Mouse (Mus musculus) forebrain, embryonic 10.5 days (tissue): ENCODE measurements around the gene Mas1. TPM values are rescaled to one million over a fixed set of nuclear protein-coding genes. Genes with fewer than 3 reads are reported as not detected.
A peak's percentile ranks its signal among the peaks of the same experiment; 100 is the strongest.

Experiments
- DNase-seq: peaks from one replicate; pipeline ENCODE4 v3.0.0-alpha.2; 2017; ENCODE audit warnings: low spot score; ENCODE audit errors: extremely low spot score
- H3K27ac ChIP-seq: fragments of 300-500 bp; sonication (generic); 2 replicates; pipeline ENCODE4 v1.5.1; 2016; ENCODE audit warnings: mild to moderate bottlenecking
- H3K27me3 ChIP-seq: fragments of 300-500 bp; sonication (generic); 2 replicates; pipeline ENCODE4 v1.6.1; 2016; ENCODE audit warnings: mild to moderate bottlenecking; ENCODE audit not compliant: poor library complexity, severe bottlenecking
- H3K36me3 ChIP-seq: fragments of 300-500 bp; sonication (generic); replicated peaks from 2 replicates; pipeline ENCODE4 v1.6.1; 2016; ENCODE audit warnings: mild to moderate bottlenecking, moderate library complexity
- H3K4me1 ChIP-seq: fragments of 300-500 bp; sonication (generic); 2 replicates; pipeline ENCODE4 v1.6.1; 2016
- H3K4me3 ChIP-seq: fragments of 300-500 bp; sonication (generic); 2 replicates; pipeline ENCODE4 v1.5.1; 2016; ENCODE audit warnings: mild to moderate bottlenecking, moderate library complexity
- H3K9me3 ChIP-seq: fragments of 300-500 bp; sonication (generic); 2 replicates; pipeline ENCODE4 v1.6.1; 2016; ENCODE audit warnings: mild to moderate bottlenecking, moderate library complexity
- whole genome bisulfite sequencing: fragments of 180-500 bp; shearing (Covaris S2); methylation state at CpG from one replicate; pipeline ENCODE4 v1.1.7; 2016; 5-methylcytosine and 5-hydroxymethylcytosine counted together
- polyA plus RNA-seq: library from polyadenylated mRNA; unstranded; fragments of >200 nt; fragmentation: Nextera tagmentation; extraction: Ambion mirVana; gene quantifications from 2 replicates; pipeline ENCODE4 v1.2.1, GENCODE M21; 2016

Gene Mas1
- polyA plus RNA-seq, 1 experiment from 2014 or later: 0.51 TPM

GRCm38 (mm10) chr17:12839475-12840267 lies 28.3 kb downstream of the Mas1 start:
- H3K4me3 ChIP-seq: no peak overlapping the region
- DNase-seq: no peak
- H3K27me3 ChIP-seq: no peaks in the 10 kb centered on the region
- H3K4me1 ChIP-seq: no peaks in the 10 kb centered on the region
- no peaks in the 10 kb centered on the region for H3K36me3 ChIP-seq
- H3K27ac ChIP-seq: no peak overlapping the region
- 75% methylated on average over 10 of the region's 10 CpGs for WGBS
- H3K9me3 ChIP-seq: no peaks in the 10 kb centered on the region

- Histone ChIP-seq H3K36me3 (no peaks in the 10 kb centered on the region), H3K27me3 (no peaks in the 10 kb centered on the region), H3K9me3 (no peaks in the 10 kb centered on the region), H3K4me1 (no peaks in the 10 kb centered on the region), H3K4me3 (no peak overlapping the region), H3K27ac (no peak overlapping the region)
- WGBS: 95% methylated on average over 5 of the region's 5 CpGs
- DNase-seq: no peak
Observed at GRCm38 (mm10) chr17:12835738-12836137, 32.2 kb downstream of the Mas1 start.

- H3K9me3 ChIP-seq: no peaks in the 10 kb centered on the region
- no peaks in the 10 kb centered on the region for H3K4me1 ChIP-seq
- 67% methylated on average over 3 of the region's 3 CpGs for WGBS
- DNase-seq: no peak
- no peaks in the 10 kb centered on the region for H3K36me3 ChIP-seq
- no peak overlapping the region for H3K4me3 ChIP-seq
- H3K27me3 ChIP-seq: no peaks in the 10 kb centered on the region
- H3K27ac ChIP-seq: no peak overlapping the region
Observed at GRCm38 (mm10) chr17:12834826-12835225, 33.1 kb downstream of the Mas1 start.

GRCm38 (mm10) chr17:12834317-12834716 lies 33.6 kb downstream of the Mas1 start:
- no peak for DNase-seq

GRCm38 (mm10) chr17:12832657-12833056 lies 35.3 kb downstream of the Mas1 start:
- H3K27ac ChIP-seq: no peak overlapping the region
- 91% methylated on average over 4 of the region's 4 CpGs for WGBS
- no peak for DNase-seq

More at GRCm38 (mm10) chr17:12834317-12834716, 33.6 kb downstream of the Mas1 start:
- no peaks in the 10 kb centered on the region for H3K27me3 ChIP-seq
- H3K9me3 ChIP-seq: no peaks in the 10 kb centered on the region
- no peaks in the 10 kb centered on the region for H3K4me1 ChIP-seq
- H3K4me3 ChIP-seq: no peak overlapping the region
- no peaks in the 10 kb centered on the region for H3K36me3 ChIP-seq
- H3K27ac ChIP-seq: no peak overlapping the region
- WGBS: 72% methylated on average over 3 of the region's 3 CpGs

GRCm38 (mm10) chr17:12832231-12832630 lies 35.7 kb downstream of the Mas1 start:
- no peaks in the 10 kb centered on the region for H3K36me3 ChIP-seq
- H3K4me1 ChIP-seq: no peaks in the 10 kb centered on the region
- no peak overlapping the region for H3K27ac ChIP-seq
- no peak for DNase-seq
- WGBS: 95% methylated on average over 3 of the region's 3 CpGs
- H3K27me3 ChIP-seq: no peaks in the 10 kb centered on the region
- no peak overlapping the region for H3K4me3 ChIP-seq
- no peaks in the 10 kb centered on the region for H3K9me3 ChIP-seq

More at GRCm38 (mm10) chr17:12832657-12833056, 35.3 kb downstream of the Mas1 start:
- no peaks in the 10 kb centered on the region for H3K4me1 ChIP-seq
- H3K36me3 ChIP-seq: no peaks in the 10 kb centered on the region
- H3K9me3 ChIP-seq: no peaks in the 10 kb centered on the region
- no peaks in the 10 kb centered on the region for H3K27me3 ChIP-seq
- no peak overlapping the region for H3K4me3 ChIP-seq

- H3K27ac ChIP-seq: no peak overlapping the region
- no peaks in the 10 kb centered on the region for H3K27me3 ChIP-seq
- WGBS: 87% methylated on average over 5 of the region's 5 CpGs
- no peaks in the 10 kb centered on the region for H3K36me3 ChIP-seq
- peaks cover 6% of the 10 kb centered on the region; the same call in 1 of the 2 replicates for H3K9me3 ChIP-seq
- DNase-seq: no peak
- no peak overlapping the region for H3K4me3 ChIP-seq
- H3K4me1 ChIP-seq: no peaks in the 10 kb centered on the region
Observed at GRCm38 (mm10) chr17:12830351-12830750, 37.6 kb downstream of the Mas1 start.

- WGBS: 90% methylated on average over 4 of the region's 4 CpGs
- no peak for DNase-seq
- Histone ChIP-seq H3K4me1 (no peaks in the 10 kb centered on the region), H3K9me3 (peaks cover 28% of the 10 kb centered on the region), H3K27me3 (no peaks in the 10 kb centered on the region), H3K36me3 (peaks cover 51% of the 10 kb centered on the region), H3K4me3 (no peak overlapping the region), H3K27ac (no peak overlapping the region)
Observed at GRCm38 (mm10) chr17:12815885-12816284, 52.1 kb downstream of the Mas1 start.

GRCm38 (mm10) chr17:12814502-12814901 lies 53.4 kb downstream of the Mas1 start:
- 90% methylated on average over 3 of the region's 3 CpGs for WGBS
- H3K4me3 ChIP-seq: no peak overlapping the region
- H3K36me3 ChIP-seq: peaks cover 44% of the 10 kb centered on the region
- no peak for DNase-seq
- H3K9me3 ChIP-seq: peaks cover 14% of the 10 kb centered on the region; the same call in 1 of the 2 replicates
- H3K27ac ChIP-seq: no peak overlapping the region
- no peaks in the 10 kb centered on the region for H3K27me3 ChIP-seq
- peaks cover 8% of the 10 kb centered on the region for H3K4me1 ChIP-seq

- Histone ChIP-seq H3K27ac (peak overlapping the region; percentile 53; the same call in 1 of the 2 replicates), H3K27me3 (no peaks in the 10 kb centered on the region), H3K4me1 (peaks cover 8% of the 10 kb centered on the region), H3K9me3 (no peaks in the 10 kb centered on the region), H3K4me3 (no peak overlapping the region), H3K36me3 (peaks cover 16% of the 10 kb centered on the region)
- 95% methylated on average over 1 of the region's 1 CpGs for WGBS
- no peak for DNase-seq
Observed at GRCm38 (mm10) chr17:12810973-12811303, 57.0 kb downstream of the Mas1 start.

GRCm38 (mm10) chr17:12810103-12810972 lies 57.6 kb downstream of the Mas1 start:
- peak; percentile 69 for DNase-seq
- Histone ChIP-seq H3K36me3 (peaks cover 11% of the 10 kb centered on the region), H3K27ac (peak overlapping the region; percentile 82), H3K9me3 (no peaks in the 10 kb centered on the region), H3K4me3 (no peak overlapping the region), H3K4me1 (peaks cover 8% of the 10 kb centered on the region), H3K27me3 (no peaks in the 10 kb centered on the region)
- WGBS: 31% methylated on average over 14 of the region's 14 CpGs

GRCm38 (mm10) chr17:12808851-12809250 lies 59.1 kb downstream of the Mas1 start:
- no peak overlapping the region for H3K27ac ChIP-seq
- no peak for DNase-seq

More at GRCm38 (mm10) chr17:12808851-12809250, 59.1 kb downstream of the Mas1 start:
- no peaks in the 10 kb centered on the region for H3K27me3 ChIP-seq
- no peaks in the 10 kb centered on the region for H3K9me3 ChIP-seq
- peaks cover 8% of the 10 kb centered on the region for H3K4me1 ChIP-seq
- H3K4me3 ChIP-seq: no peak overlapping the region
- H3K36me3 ChIP-seq: no peaks in the 10 kb centered on the region
- 95% methylated on average over 6 of the region's 6 CpGs for WGBS
